ENCODE assay signal across 15 mouse cellular contexts in genomic region chr8:53630618-53631017, GRCm38 (mm10). TPM values are rescaled to one million over a fixed set of nuclear protein-coding genes. Genes with fewer than 3 reads are reported as not detected.
"Had no signal": no experiment of that assay in that cellular context is flagged by ENCODE, and none has a peak within 500 bp of the region (broad histone marks: within the 10 kb centered on the region; RNA-seq: fewer than 3 reads in every experiment).

No protein-coding gene starts in this region.

- DNase-seq: kidney, adult 18-20 months; kidney, adult 9 months; kidney, postnatal 14 days; kidney, postnatal 4 days; layer of hippocampus, adult 9-11 months; liver, postnatal 0 days; lung, embryonic 14.5 days; midbrain, embryonic 14.5 days; right cerebral cortex, adult 18-20 months; right cerebral cortex, postnatal 14 days; right cerebral cortex, postnatal 4 days; thymus, adult 2 months; thymus, postnatal 25 days had no signal

- ATAC-seq: liver, postnatal 0 days; lung, postnatal 0 days had no signal

RNA-seq across cellular contexts. Expression of gene Neil3, which starts 8.2 kb away (rescaled TPM):
- polyA plus RNA-seq: liver, adult 2 months had no signal
